Mouse (Mus musculus) monocyte, adult 5-6 weeks (primary cell): ENCODE results near the gene Olfr1282. TPM values are rescaled to one million over a fixed set of nuclear protein-coding genes. Genes with fewer than 3 reads are reported as not detected.
"Not testable (repeated sequence)": the region's sequence is repeated elsewhere in the genome, so short reads cannot be mapped to it uniquely, and the experiment has no call there.

ENCODE experiments used
- ATAC-seq: fragments of 153-309, 156-312 bp; replicated peaks from 2 replicates; pipeline ENCODE4 v1.8.0; 2017; ENCODE audit warnings: mild to moderate bottlenecking; ENCODE audit not compliant: low TSS enrichment, insufficient number of reproducible peaks, severe bottlenecking, poor library complexity, low FRiP score
- total RNA-seq: library from RNA; stranded (forward); fragments of 200-1000, 200-491, 200-594 nt; gene quantifications from 3 replicates; pipeline ENCODE4 v1.2.3, GENCODE M21; 2017

Gene Olfr1282
- not detected in 3 replicates for total RNA-seq

DNA sequence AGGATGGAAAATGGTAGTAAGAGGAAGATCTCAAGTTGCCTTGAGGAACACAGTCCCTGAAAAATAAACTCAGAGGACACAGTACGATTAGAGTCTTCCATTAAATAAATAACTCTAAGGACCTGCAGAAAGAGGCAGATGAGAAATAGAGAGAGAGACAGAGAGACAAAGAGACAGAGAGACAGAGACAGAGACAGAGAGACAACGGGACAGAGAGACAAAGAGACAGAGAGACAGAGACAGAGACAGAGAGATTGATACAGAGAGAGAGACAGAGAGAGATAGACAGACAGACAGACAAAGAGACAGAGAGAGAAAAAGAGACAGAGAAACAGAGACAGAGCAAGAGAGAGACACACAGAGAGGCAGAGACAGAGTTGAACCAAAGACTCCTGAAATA lies at the start of gene Olfr1282:
Gene Olfr1282 (minus strand): TSS at position 101 of the 400 bp plus-strand sequence.
- ATAC-seq: no peak

DNA sequence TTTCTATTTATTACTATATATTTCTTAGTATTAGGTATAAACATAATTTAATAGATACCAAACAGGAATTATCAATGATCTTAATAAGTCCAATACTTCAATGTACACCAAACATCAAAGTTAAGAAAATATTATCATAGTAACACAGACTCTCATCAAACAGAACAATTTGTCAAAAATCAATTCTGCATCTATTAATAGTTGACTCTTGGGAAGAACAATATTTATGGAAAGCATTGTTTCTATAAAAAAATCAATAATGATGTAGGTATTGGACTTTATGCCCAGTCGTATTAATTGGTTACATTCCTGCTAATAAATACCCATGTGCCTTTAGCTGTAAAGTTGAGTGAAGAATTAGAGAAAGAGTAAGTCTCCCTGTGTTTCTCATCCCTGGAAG lies 39.3 kb upstream of the Olfr1282 start, which contains the start of gene Olfr1284:
Gene Olfr1284 (plus strand): TSS at position 301 of the 400 bp plus-strand sequence.
- ATAC-seq: no peak

DNA sequence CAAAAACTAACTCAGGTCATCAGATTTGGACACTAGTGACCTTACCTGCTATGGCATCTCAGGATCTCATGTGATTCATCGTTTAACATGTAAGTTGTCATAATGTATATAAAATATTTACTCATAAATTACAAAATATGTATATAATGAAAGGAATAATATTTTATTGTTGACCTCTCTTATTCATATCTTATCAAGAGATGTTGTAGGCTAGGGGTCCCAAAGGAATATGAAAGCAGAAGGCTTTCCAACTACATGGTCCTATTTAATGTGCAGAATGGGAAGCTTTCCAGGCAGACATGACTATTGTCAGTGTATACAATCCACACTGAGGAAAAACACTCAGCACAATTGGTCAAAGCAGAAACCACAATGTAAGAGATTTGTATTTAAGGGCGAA lies 30.6 kb upstream of the Olfr1282 start, which contains the start of gene Olfr1283:
Gene Olfr1283 (plus strand): TSS at position 301 of the 400 bp plus-strand sequence.
- no peak for ATAC-seq

DNA sequence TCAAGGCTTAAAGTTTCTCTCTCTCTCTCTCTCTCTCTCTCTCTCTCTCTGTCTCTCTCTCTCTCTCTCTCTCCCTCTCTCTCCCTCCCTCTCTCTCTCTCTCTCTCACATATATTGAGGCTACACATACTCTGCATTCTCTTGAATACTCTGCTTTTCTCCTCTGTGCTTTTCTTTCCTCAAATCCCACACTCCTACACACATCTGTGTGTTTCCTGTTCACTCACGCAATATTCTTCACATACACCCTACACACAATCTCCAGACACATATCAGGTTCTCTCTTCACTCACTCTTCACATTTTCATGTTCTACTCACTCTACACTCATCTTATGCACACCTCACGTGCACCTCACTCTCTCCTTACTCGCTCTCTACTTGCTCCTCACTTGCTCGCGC lies 2.2 kb downstream of the Olfr1282 start:
- ATAC-seq: not testable (repeated sequence)

DNA sequence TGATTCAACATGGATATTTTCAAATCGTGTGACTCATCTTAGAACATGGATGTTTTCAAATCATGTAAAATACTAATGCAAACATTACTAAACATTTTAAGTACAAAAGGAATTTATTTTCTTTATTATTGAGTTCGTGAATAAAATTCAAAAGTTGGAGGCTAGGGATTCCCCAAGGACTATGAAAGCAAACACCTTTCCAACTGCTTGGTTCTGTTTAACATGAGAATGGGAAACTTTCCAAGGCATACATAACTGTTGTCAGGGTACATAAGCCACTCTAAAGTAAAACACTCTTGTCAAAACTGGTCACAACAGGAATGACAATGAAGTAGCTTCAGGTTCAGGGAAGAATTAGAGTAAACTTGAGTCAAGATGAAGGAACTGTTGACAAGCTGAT lies 9.7 kb downstream of the Olfr1282 start, which contains the start of gene Olfr1281:
Gene Olfr1281 (plus strand): TSS at position 301 of the 400 bp plus-strand sequence.
- no peak for ATAC-seq

DNA sequence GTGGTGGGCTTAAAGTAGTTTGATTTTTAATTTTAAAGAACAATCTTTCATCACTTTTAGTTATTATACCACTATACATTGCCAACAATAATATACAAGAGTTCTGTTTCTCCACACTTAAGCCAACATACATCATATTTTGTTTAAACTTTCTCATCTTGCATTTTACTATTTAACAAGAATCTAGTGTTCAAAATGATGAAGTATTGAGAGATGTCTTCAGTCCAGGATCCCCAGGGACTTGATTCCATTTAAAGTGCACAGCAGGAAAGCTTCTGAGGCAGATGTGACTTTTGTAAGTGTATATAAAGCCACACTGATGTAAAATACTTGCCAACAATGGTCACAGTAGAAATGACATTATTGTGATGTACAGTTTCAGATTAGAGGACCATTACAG lies 22.2 kb downstream of the Olfr1282 start, which contains the start of gene Olfr1280:
Gene Olfr1280 (plus strand): TSS at position 301 of the 400 bp plus-strand sequence.
- ATAC-seq: no peak

DNA sequence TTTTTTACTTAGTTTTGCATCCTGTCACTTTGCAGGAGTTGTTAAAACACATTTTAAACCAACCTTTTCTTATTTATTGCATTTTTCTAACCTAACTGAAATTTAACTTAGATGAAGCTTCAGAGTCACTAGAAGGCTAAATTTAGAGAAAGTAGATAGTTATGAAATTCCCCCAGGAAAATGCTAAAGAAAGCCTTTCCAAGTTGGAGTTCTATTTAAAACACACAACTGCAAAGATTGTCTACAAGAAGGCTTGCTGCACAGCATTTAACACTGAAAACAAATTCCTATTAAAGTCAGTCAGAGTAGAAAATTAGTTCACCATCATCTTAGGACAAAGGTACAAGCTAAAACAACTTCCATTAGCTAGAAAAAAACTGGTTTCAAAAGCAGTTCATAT lies 35.5 kb downstream of the Olfr1282 start, which contains the start of gene Olfr1279:
Gene Olfr1279 (plus strand): TSS at position 262 of the 400 bp plus-strand sequence.
- no peak for ATAC-seq

DNA sequence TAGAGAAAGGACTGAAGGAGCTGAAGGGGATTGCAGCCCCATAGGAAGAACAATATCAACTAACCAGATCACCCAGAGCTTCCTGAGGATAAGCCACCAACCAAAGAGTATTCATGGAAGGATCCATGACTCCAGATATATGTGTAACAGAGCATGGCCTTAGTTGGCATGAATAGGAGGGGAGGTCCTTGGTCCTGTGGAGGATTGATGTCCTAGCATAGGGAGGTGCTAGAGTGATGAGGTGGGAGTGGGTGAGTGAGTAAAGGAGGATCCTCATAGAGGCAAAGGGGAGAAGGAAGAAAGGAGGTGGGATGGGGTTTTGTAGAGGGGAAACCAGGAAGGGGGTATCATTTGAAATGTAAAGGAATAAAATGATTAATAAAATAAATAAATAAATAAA lies 37.3 kb downstream of the Olfr1282 start:
- ATAC-seq: no peak

DNA sequence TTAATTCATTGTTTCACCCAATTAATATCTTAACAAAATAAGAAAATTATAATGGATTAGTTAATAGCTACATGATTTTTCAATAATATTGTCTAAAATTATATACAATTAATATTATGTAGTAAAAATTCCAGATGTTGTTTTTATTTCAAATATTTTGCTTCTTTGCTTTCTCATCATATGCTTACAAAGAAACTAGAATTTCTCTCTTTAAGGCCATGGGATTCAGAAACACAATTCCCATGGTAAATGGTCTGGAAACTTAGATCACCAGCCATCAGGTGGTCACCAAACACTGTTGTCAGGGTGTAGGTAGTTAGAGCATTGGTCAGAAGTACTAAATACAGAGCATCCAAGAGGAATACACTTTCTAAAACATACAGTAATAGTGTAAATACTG lies 46.0 kb downstream of the Olfr1282 start, which contains the start of gene Olfr1278:
Gene Olfr1278 (plus strand): TSS at position 301 of the 400 bp plus-strand sequence.
- ATAC-seq: no peak

Other genes starting within 250 kb of the Olfr1282 start
- gene Gm13941, start 230.1 kb downstream of the Olfr1282 start, total RNA-seq: 4.3 TPM in 1 of 3 replicates, not detected in the others
- not detected in 3 replicates for gene Gm15130, start 183.1 kb downstream of the Olfr1282 start, total RNA-seq
- gene 4930430A15Rik, start 106.5 kb downstream of the Olfr1282 start, total RNA-seq: not detected in 3 replicates
- gene Olfr1275, start 100.8 kb downstream of the Olfr1282 start, total RNA-seq: not detected in 3 replicates
- gene Olfr1276, start 81.6 kb downstream of the Olfr1282 start, total RNA-seq: not detected in 3 replicates
- not detected in 3 replicates for gene Olfr1277, start 62.0 kb downstream of the Olfr1282 start, total RNA-seq
- gene Olfr1278, start 45.9 kb downstream of the Olfr1282 start, total RNA-seq: not detected in 3 replicates
- gene Olfr1279, start 35.4 kb downstream of the Olfr1282 start, total RNA-seq: not detected in 3 replicates
- not detected in 3 replicates for gene Olfr1280, start 22.1 kb downstream of the Olfr1282 start, total RNA-seq
- not detected in 3 replicates for gene Olfr1281, start 9.6 kb downstream of the Olfr1282 start, total RNA-seq
- not detected in 3 replicates for gene Olfr1283, start 30.7 kb upstream of the Olfr1282 start, total RNA-seq
- gene Olfr1284, start 39.4 kb upstream of the Olfr1282 start, total RNA-seq: not detected in 3 replicates
- not detected in 3 replicates for gene Olfr1286, start 87.0 kb upstream of the Olfr1282 start, total RNA-seq
- gene Olfr1287, start 113.1 kb upstream of the Olfr1282 start, total RNA-seq: not detected in 3 replicates
- not detected in 3 replicates for gene Olfr1288, start 138.0 kb upstream of the Olfr1282 start, total RNA-seq
- gene Olfr1289, start 144.7 kb upstream of the Olfr1282 start, total RNA-seq: not detected in 3 replicates
- gene Olfr1290, start 157.8 kb upstream of the Olfr1282 start, total RNA-seq: not detected in 3 replicates
- gene Olfr1291-ps1, start 161.1 kb upstream of the Olfr1282 start, total RNA-seq: not detected in 3 replicates
- gene Olfr1293-ps, start 189.1 kb upstream of the Olfr1282 start, total RNA-seq: not detected in 3 replicates
- not detected in 3 replicates for gene Olfr1294, start 204.2 kb upstream of the Olfr1282 start, total RNA-seq
- gene Olfr1295, start 233.6 kb upstream of the Olfr1282 start, total RNA-seq: not detected in 3 replicates